Mouse (Mus musculus): ENCODE data around the gene Pgm5.

GRCm38 (mm10) chr19:24897006-24897895, 35.6 kb upstream of the Pgm5 start:
- TF ChIP-seq POLR2A (IDR thresholded peaks at IDR 0.05; ENCODE audit: low read depth, low read length), result no peak
- TF ChIP-seq CTCF (IDR thresholded peaks at IDR 0.05; ENCODE audit: extremely low read depth, insufficient read depth, insufficient read length, insufficient replicate concordance), result no peak
